Mouse (Mus musculus) common myeloid progenitor, adult 5-6 weeks (primary cell): ENCODE measurements around the gene Fcrl5. TPM values are rescaled to one million over a fixed set of nuclear protein-coding genes. Genes with fewer than 3 reads are reported as not detected.
"Not testable (repeated sequence)": the region's sequence is repeated elsewhere in the genome, so short reads cannot be mapped to it uniquely, and the experiment has no call there.

Source experiments
- ATAC-seq: replicated peaks from 2 replicates; pipeline ENCODE4 v1.8.0; 2016; ENCODE audit warnings: low read depth, mild to moderate bottlenecking, moderate TSS enrichment, inconsistent platforms; ENCODE audit not compliant: poor library complexity, severe bottlenecking
- total RNA-seq: library from RNA; stranded (forward); fragments of 200-1000, 187-1606 nt; gene quantifications from 2 replicates; pipeline ENCODE4 v1.2.3, GENCODE M21; 2017

Gene Fcrl5
- not detected in 2 replicates for total RNA-seq

- ATAC-seq = peak; percentile 45
Observed at GRCm38 (mm10) chr3:87435479-87435878, at the start of gene Fcrl5. Gene Fcrl5 (plus strand): TSS chr3:87435773.

GRCm38 (mm10) chr3:87390935-87391334 lies 44.6 kb upstream of the Fcrl5 start:
- no peak for ATAC-seq

- no peak for ATAC-seq
Observed at GRCm38 (mm10) chr3:87398809-87399208, 36.8 kb upstream of the Fcrl5 start.

GRCm38 (mm10) chr3:87399906-87400305 lies 35.7 kb upstream of the Fcrl5 start:
- no peak for ATAC-seq

- ATAC-seq = peak; percentile 87
Observed at GRCm38 (mm10) chr3:87401321-87401720, 34.3 kb upstream of the Fcrl5 start.

- peak; percentile 94 for ATAC-seq
Observed at GRCm38 (mm10) chr3:87408171-87408570, 27.4 kb upstream of the Fcrl5 start.

- ATAC-seq = no peak
Observed at GRCm38 (mm10) chr3:87409196-87409935, 26.2 kb upstream of the Fcrl5 start.

- no peak for ATAC-seq
Observed at GRCm38 (mm10) chr3:87410605-87411004, 25.0 kb upstream of the Fcrl5 start.

- peak; percentile 72 for ATAC-seq
Observed at GRCm38 (mm10) chr3:87411150-87411549, 24.4 kb upstream of the Fcrl5 start.

GRCm38 (mm10) chr3:87420645-87421044 lies 14.9 kb upstream of the Fcrl5 start:
- no peak for ATAC-seq

- no peak for ATAC-seq
Observed at GRCm38 (mm10) chr3:87422386-87422910, 13.1 kb upstream of the Fcrl5 start.

GRCm38 (mm10) chr3:87440586-87440985 lies 5.0 kb downstream of the Fcrl5 start:
- no peak for ATAC-seq

- no peak for ATAC-seq
Observed at GRCm38 (mm10) chr3:87443968-87444367, 8.4 kb downstream of the Fcrl5 start.

GRCm38 (mm10) chr3:87465454-87465853 lies 29.9 kb downstream of the Fcrl5 start:
- no peak for ATAC-seq

GRCm38 (mm10) chr3:87467011-87467410 lies 31.4 kb downstream of the Fcrl5 start:
- ATAC-seq = peak; percentile 66

- no peak for ATAC-seq
Observed at GRCm38 (mm10) chr3:87467416-87467815, 31.8 kb downstream of the Fcrl5 start.

- ATAC-seq = not testable (repeated sequence)
Observed at GRCm38 (mm10) chr3:87477948-87478347, 42.4 kb downstream of the Fcrl5 start.

GRCm38 (mm10) chr3:87478596-87478995 lies 43.0 kb downstream of the Fcrl5 start:
- not testable (repeated sequence) for ATAC-seq

GRCm38 (mm10) chr3:87479230-87479629 lies 43.7 kb downstream of the Fcrl5 start:
- ATAC-seq = not testable (repeated sequence)

- no peak for ATAC-seq
Observed at GRCm38 (mm10) chr3:87487392-87487791, 51.8 kb downstream of the Fcrl5 start.

GRCm38 (mm10) chr3:87487911-87488310 lies 52.3 kb downstream of the Fcrl5 start:
- 0 out of 2 replicates have a peak, but pooled peaks have one; percentile 39 for ATAC-seq

- no peak for ATAC-seq
Observed at GRCm38 (mm10) chr3:87498266-87498665, 62.7 kb downstream of the Fcrl5 start.
